Mouse (Mus musculus) limb, embryonic 14.5 days (tissue): ENCODE results near the gene Sycp2. TPM values are rescaled to one million over a fixed set of nuclear protein-coding genes. Genes with fewer than 3 reads are reported as not detected.

ENCODE experiments used
- ATAC-seq: fragments of 200-750 bp; cut with Nextera tagmentation; 2 replicates; pipeline ENCODE4 v1.8.0; 2017; ENCODE audit warnings: low read depth, moderate number of reproducible peaks, moderate TSS enrichment; ENCODE audit not compliant: low FRiP score
- DNase-seq: peaks from one replicate; pipeline ENCODE4 v3.0.0-alpha.2; 2015; ENCODE audit warnings: low spot score
- H3K27ac ChIP-seq: fragments of 300-500 bp; sonication (generic); replicated peaks from 2 replicates; pipeline ENCODE4 v1.5.1; 2014; ENCODE audit warnings: low read depth, mild to moderate bottlenecking, low read length, moderate library complexity, mixed read lengths
- H3K27me3 ChIP-seq: fragments of 300-500 bp; sonication (generic); 2 replicates; pipeline ENCODE4 v1.6.1; 2014; ENCODE audit warnings: low read length, mixed read lengths; ENCODE audit not compliant: control insufficient read depth, insufficient read depth
- H3K36me3 ChIP-seq: fragments of 300-500 bp; sonication (generic); 2 replicates; pipeline ENCODE4 v1.6.1; 2014; ENCODE audit warnings: mild to moderate bottlenecking, low read length, moderate library complexity, mixed read lengths; ENCODE audit not compliant: control insufficient read depth, insufficient read depth
- H3K4me1 ChIP-seq: fragments of 300-500 bp; sonication (generic); 2 replicates; pipeline ENCODE4 v1.6.1; 2014; ENCODE audit warnings: antibody characterized with exemption, low read length, mixed read lengths; ENCODE audit not compliant: control insufficient read depth, insufficient read depth
- H3K4me2 ChIP-seq: fragments of 300-500 bp; sonication (generic); replicated peaks from 2 replicates; pipeline ENCODE4 v1.6.1; 2014; ENCODE audit warnings: low read depth, mild to moderate bottlenecking, low read length, moderate library complexity; ENCODE audit not compliant: severe bottlenecking
- H3K4me3 ChIP-seq: fragments of 300-500 bp; sonication (generic); replicated peaks from 2 replicates; pipeline ENCODE4 v1.5.1; 2014; ENCODE audit warnings: low read length
- H3K9ac ChIP-seq: fragments of 300-500 bp; sonication (generic); 2 replicates; pipeline ENCODE4 v1.6.1; 2014; ENCODE audit warnings: mild to moderate bottlenecking, low read depth, low read length, moderate library complexity; ENCODE audit not compliant: severe bottlenecking
- H3K9me3 ChIP-seq: fragments of 300-500 bp; sonication (generic); 2 replicates; pipeline ENCODE4 v1.6.1; 2016; ENCODE audit warnings: low read length; ENCODE audit not compliant: control insufficient read depth
- POLR2A ChIP-seq: fragments of 200-500 bp; IDR thresholded peaks from 2 replicates; pipeline ENCODE4 v1.8.0; 2012; ENCODE audit warnings: inconsistent platforms, mild to moderate bottlenecking, moderate library complexity, borderline replicate concordance; ENCODE audit not compliant: insufficient read depth, insufficient read length; ENCODE audit errors: extremely low read depth
- WGBS: fragments of 180-500 bp; shearing (Covaris S2); extraction: QIAGEN DNeasy Blood & Tissue Kit; methylation state at CpG from one replicate; pipeline ENCODE4 v1.1.7; 2014; 5-methylcytosine and 5-hydroxymethylcytosine counted together
- polyA plus RNA-seq, 2 experiments: library from polyadenylated mRNA; depleted of rRNA in 1 of 2; stranded (reverse) in 1 of 2; unstranded in 1 of 2; fragments of >200 nt; fragmentation: Nextera tagmentation in 1 of 2; extraction: Ambion mirVana in 1 of 2; gene quantifications; 2 replicates each; pipeline versions ENCODE4 v1.2.1 to v1.2.3; 2012 to 2014

Sycp2 gene
- polyA plus RNA-seq, 2 experiments: 0.19 to 0.26 TPM

- Histone ChIP-seq H3K27ac (no peak overlapping the region), H3K4me2 (no peak overlapping the region), H3K27me3 (no peaks in the 10 kb centered on the region), H3K36me3 (no peaks in the 10 kb centered on the region), H3K4me1 (0 out of 2 replicates have a peak, but pooled peaks cover under 1% of the 10 kb centered on the region), H3K9me3 (no peaks in the 10 kb centered on the region), H3K4me3 (no peak overlapping the region), H3K9ac (no peak overlapping the region)
- ATAC-seq: no peak
- no peak for DNase-seq
- 81% methylated on average over 9 of the region's 9 CpGs for WGBS
- TF ChIP-seq POLR2A: no peak
Measured at GRCm38 (mm10) chr2:178428183-178428582, 20.7 kb upstream of the Sycp2 start.

GRCm38 (mm10) chr2:178427181-178427580 is 19.7 kb upstream of the Sycp2 start:
- no peak overlapping the region for H3K4me3 ChIP-seq
- no peak for DNase-seq
- H3K36me3 ChIP-seq: no peaks in the 10 kb centered on the region
- WGBS: 85% methylated on average over 5 of the region's 5 CpGs
- no peak overlapping the region for H3K9ac ChIP-seq
- H3K4me2 ChIP-seq: no peak overlapping the region
- ATAC-seq: no peak
- no peak overlapping the region for H3K27ac ChIP-seq
- no peak for TF ChIP-seq POLR2A
- H3K4me1 ChIP-seq: peaks cover 9% of the 10 kb centered on the region; the same call in 1 of the 2 replicates
- H3K27me3 ChIP-seq: no peaks in the 10 kb centered on the region
- H3K9me3 ChIP-seq: no peaks in the 10 kb centered on the region

GRCm38 (mm10) chr2:178426229-178426628 is 18.7 kb upstream of the Sycp2 start:
- Histone ChIP-seq H3K36me3 (no peaks in the 10 kb centered on the region), H3K4me1 (peaks cover 9% of the 10 kb centered on the region; the same call in 1 of the 2 replicates), H3K4me3 (no peak overlapping the region), H3K9ac (no peak overlapping the region), H3K27me3 (no peaks in the 10 kb centered on the region), H3K27ac (no peak overlapping the region), H3K9me3 (no peaks in the 10 kb centered on the region), H3K4me2 (no peak overlapping the region)
- no peak for TF ChIP-seq POLR2A
- 0 out of 2 replicates have a peak, but pooled peaks have one; percentile 38 for ATAC-seq
- DNase-seq: peak; percentile 54
- WGBS: 35% methylated on average over 4 of the region's 4 CpGs

GRCm38 (mm10) chr2:178423223-178423622 is 15.7 kb upstream of the Sycp2 start:
- no peak overlapping the region for H3K9ac ChIP-seq
- DNase-seq: no peak

GRCm38 (mm10) chr2:178422186-178422585 is 14.7 kb upstream of the Sycp2 start:
- Histone ChIP-seq H3K4me2 (no peak overlapping the region), H3K9me3 (no peaks in the 10 kb centered on the region), H3K36me3 (peaks cover 6% of the 10 kb centered on the region; the same call in 1 of the 2 replicates), H3K4me3 (no peak overlapping the region), H3K27me3 (no peaks in the 10 kb centered on the region), H3K4me1 (peaks cover 9% of the 10 kb centered on the region; the same call in 1 of the 2 replicates), H3K9ac (no peak overlapping the region), H3K27ac (no peak overlapping the region)
- no peak for TF ChIP-seq POLR2A
- ATAC-seq: no peak
- 16% methylated on average over 2 of the region's 3 CpGs for WGBS
- no peak for DNase-seq

More at GRCm38 (mm10) chr2:178423223-178423622, 15.7 kb upstream of the Sycp2 start:
- WGBS: 66% methylated on average over 5 of the region's 5 CpGs
- H3K4me2 ChIP-seq: no peak overlapping the region
- peaks cover 9% of the 10 kb centered on the region; the same call in 1 of the 2 replicates for H3K4me1 ChIP-seq
- ATAC-seq: no peak
- no peak for TF ChIP-seq POLR2A
- H3K9me3 ChIP-seq: no peaks in the 10 kb centered on the region
- no peaks in the 10 kb centered on the region for H3K27me3 ChIP-seq
- H3K4me3 ChIP-seq: no peak overlapping the region
- H3K36me3 ChIP-seq: peaks cover under 1% of the 10 kb centered on the region; the same call in 1 of the 2 replicates
- H3K27ac ChIP-seq: no peak overlapping the region

- DNase-seq: no peak
- TF ChIP-seq POLR2A: no peak
- WGBS: 32% methylated on average over 6 of the region's 6 CpGs
- H3K9me3 ChIP-seq: no peaks in the 10 kb centered on the region
- ATAC-seq: no peak
- peaks cover 6% of the 10 kb centered on the region; the same call in 1 of the 2 replicates for H3K36me3 ChIP-seq
- no peak overlapping the region for H3K4me2 ChIP-seq
- H3K4me3 ChIP-seq: no peak overlapping the region
- no peaks in the 10 kb centered on the region for H3K27me3 ChIP-seq
- H3K27ac ChIP-seq: no peak overlapping the region
- H3K4me1 ChIP-seq: peaks cover 9% of the 10 kb centered on the region; the same call in 1 of the 2 replicates
- no peak overlapping the region for H3K9ac ChIP-seq
Measured at GRCm38 (mm10) chr2:178421603-178422002, 14.1 kb upstream of the Sycp2 start.
